Mouse (Mus musculus) CH12.LX (cell line): Measurements from ENCODE around the gene Fbxl3. TPM values are rescaled to one million over a fixed set of nuclear protein-coding genes. Genes with fewer than 3 reads are reported as not detected.

Experiments
- DNase-seq: peaks from one replicate; pipeline ENCODE4 v3.0.0-alpha.2; 2013; ENCODE audit errors: extremely low read depth
- H3K27ac ChIP-seq: 2 replicates; pipeline ENCODE4 v1.5.1; 2012; ENCODE audit warnings: low read depth, mild to moderate bottlenecking, control low read depth, moderate library complexity; ENCODE audit not compliant: insufficient read depth
- H3K27me3 ChIP-seq: replicated peaks from 2 replicates; pipeline ENCODE3; 2012; ENCODE audit warnings: inconsistent platforms
- H3K36me3 ChIP-seq, 2 experiments: replicated peaks in 1 of 2; 2 replicates each; pipeline versions ENCODE3 to v1.6.1; 2012; ENCODE audit warnings: inconsistent platforms in 1 of 2, low read length in 1 of 2, mild to moderate bottlenecking in 1 of 2, mixed read lengths in 1 of 2, moderate library complexity in 1 of 2; ENCODE audit not compliant: control insufficient read depth in 1 of 2, insufficient read depth in 1 of 2
- H3K4me1 ChIP-seq, 2 experiments: 2 replicates each; pipeline ENCODE4 v1.6.1; 2012; ENCODE audit warnings: inconsistent platforms in 1 of 2, moderate library complexity in 1 of 2; ENCODE audit not compliant: insufficient read depth in 2 of 2, control insufficient read depth in 1 of 2
- H3K4me2 ChIP-seq: 2 replicates; pipeline ENCODE4 v1.6.1; 2012; ENCODE audit warnings: low read depth, mild to moderate bottlenecking, control low read depth; ENCODE audit not compliant: poor library complexity, insufficient read depth, severe bottlenecking
- H3K4me3 ChIP-seq, 3 experiments: fragments of 150-350 bp in 1 of 3; sonication (generic) in 1 of 3; replicated peaks in 1 of 3; 2 replicates each; pipeline versions ENCODE3 to v1.5.1; 2011 to 2012; ENCODE audit warnings: low read depth in 2 of 3, low read length in 2 of 3, mild to moderate bottlenecking in 2 of 3, moderate library complexity in 2 of 3, control low read depth in 1 of 3, improper control_type of control experiment in 1 of 3, inconsistent platforms in 1 of 3, mixed read lengths in 1 of 3; ENCODE audit not compliant: poor library complexity in 1 of 3
- H3K79me2 ChIP-seq: replicated peaks from 2 replicates; pipeline ENCODE4 v1.6.1; 2012; ENCODE audit warnings: mild to moderate bottlenecking, moderate library complexity; ENCODE audit not compliant: control insufficient read depth, poor library complexity, insufficient read depth, severe bottlenecking; ENCODE audit errors: extremely low read depth
- H3K9ac ChIP-seq: 2 replicates; pipeline ENCODE4 v1.6.1; 2012; ENCODE audit warnings: low read depth, mild to moderate bottlenecking, control low read depth, moderate library complexity; ENCODE audit not compliant: insufficient read depth
- H3K9me3 ChIP-seq: replicated peaks from 2 replicates; pipeline ENCODE3; 2012; ENCODE audit warnings: low read length, inconsistent platforms, mixed read lengths
- BHLHE40 ChIP-seq: IDR thresholded peaks from 2 replicates; pipeline ENCODE4 v1.6.1; 2011; ENCODE audit warnings: mild to moderate bottlenecking, low read depth, low read length, improper control_type of control experiment
- CHD1 ChIP-seq: IDR thresholded peaks from 2 replicates; pipeline ENCODE4 v1.6.1; 2012; ENCODE audit warnings: low read depth, low read length, improper control_type of control experiment, inconsistent platforms
- EP300 ChIP-seq: IDR thresholded peaks from 2 replicates; pipeline ENCODE4 v1.6.1; 2011; ENCODE audit warnings: low read length, improper control_type of control experiment
- ETS1 ChIP-seq: conservative IDR thresholded peaks from 2 replicates; pipeline ENCODE4 v1.6.1; 2012; ENCODE audit warnings: low read depth, mild to moderate bottlenecking, inconsistent platforms, low read length, improper control_type of control experiment, moderate library complexity
- GABPA ChIP-seq: IDR thresholded peaks from 2 replicates; pipeline ENCODE4 v1.6.1; 2012; ENCODE audit warnings: low read depth, low read length, improper control_type of control experiment, inconsistent platforms; ENCODE audit not compliant: insufficient replicate concordance
- HCFC1 ChIP-seq: IDR thresholded peaks from 2 replicates; pipeline ENCODE4 v1.6.1; 2012; ENCODE audit warnings: low read depth, mild to moderate bottlenecking, inconsistent platforms, low read length, improper control_type of control experiment
- IRF4 ChIP-seq: IDR thresholded peaks from 2 replicates; pipeline ENCODE4 v1.6.1; 2014; ENCODE audit warnings: low read depth, mild to moderate bottlenecking, inconsistent platforms, low read length, improper control_type of control experiment
- JUND ChIP-seq: conservative IDR thresholded peaks from 2 replicates; pipeline ENCODE4 v1.6.1; 2011; ENCODE audit warnings: low read depth, low read length, improper control_type of control experiment
- MAFK ChIP-seq: IDR thresholded peaks from 2 replicates; pipeline ENCODE4 v1.6.1; 2011; ENCODE audit warnings: low read length, improper control_type of control experiment; ENCODE audit not compliant: insufficient replicate concordance
- MEF2A ChIP-seq: IDR thresholded peaks from 2 replicates; pipeline ENCODE4 v1.6.1; 2014; ENCODE audit warnings: low read depth, mild to moderate bottlenecking, inconsistent platforms, low read length, improper control_type of control experiment, borderline replicate concordance
- MXI1 ChIP-seq: IDR thresholded peaks from 2 replicates; pipeline ENCODE4 v1.6.1; 2011; ENCODE audit warnings: mild to moderate bottlenecking, low read depth, low read length, improper control_type of control experiment
- MYC ChIP-seq: IDR thresholded peaks from 2 replicates; pipeline ENCODE4 v1.6.1; 2011; ENCODE audit warnings: low read depth, mild to moderate bottlenecking, improper control_type of control experiment, low read length
- NELFE ChIP-seq: IDR thresholded peaks from 2 replicates; pipeline ENCODE4 v1.6.1; 2011; ENCODE audit warnings: low read depth, low read length, improper control_type of control experiment
- NRF1 ChIP-seq: IDR thresholded peaks from 2 replicates; pipeline ENCODE4 v1.6.1; 2014; ENCODE audit warnings: low read depth, mild to moderate bottlenecking, inconsistent platforms, low read length, improper control_type of control experiment, moderate library complexity
- PAX5 ChIP-seq: IDR thresholded peaks from 2 replicates; pipeline ENCODE4 v1.6.1; 2012; ENCODE audit warnings: low read length, inconsistent platforms, mixed read lengths
- POLR2A ChIP-seq: IDR thresholded peaks from 2 replicates; pipeline ENCODE4 v1.6.1; 2011; ENCODE audit warnings: low read depth, mild to moderate bottlenecking, improper control_type of control experiment, low read length
- POLR2AphosphoS2 ChIP-seq: IDR thresholded peaks from 2 replicates; pipeline ENCODE4 v1.6.1; 2011; ENCODE audit warnings: low read depth, low read length, improper control_type of control experiment
- RCOR1 ChIP-seq: conservative IDR thresholded peaks from 2 replicates; pipeline ENCODE4 v1.6.1; 2012; ENCODE audit warnings: low read depth, mild to moderate bottlenecking, inconsistent platforms, low read length, improper control_type of control experiment
- SIN3A ChIP-seq: IDR thresholded peaks from 2 replicates; pipeline ENCODE4 v1.6.1; 2012; ENCODE audit warnings: low read length, improper control_type of control experiment, inconsistent platforms
- TBP ChIP-seq: conservative IDR thresholded peaks from 2 replicates; pipeline ENCODE4 v1.6.1; 2011; ENCODE audit warnings: low read depth, low read length, improper control_type of control experiment
- TCF12 ChIP-seq: IDR thresholded peaks from 2 replicates; pipeline ENCODE4 v1.6.1; 2014; ENCODE audit warnings: low read depth, mild to moderate bottlenecking, inconsistent platforms, low read length, improper control_type of control experiment
- USF1 ChIP-seq: IDR thresholded peaks from 2 replicates; pipeline ENCODE4 v1.6.1; 2014; ENCODE audit warnings: low read depth, mild to moderate bottlenecking, inconsistent platforms, low read length, improper control_type of control experiment
- ZC3H11A ChIP-seq: IDR thresholded peaks from 2 replicates; pipeline ENCODE4 v1.6.1; 2012; ENCODE audit warnings: low read depth, mild to moderate bottlenecking, inconsistent platforms, low read length, improper control_type of control experiment
- ZKSCAN1 ChIP-seq: IDR thresholded peaks from 2 replicates; pipeline ENCODE4 v1.6.1; 2012; ENCODE audit warnings: low read depth, inconsistent platforms, low read length, improper control_type of control experiment, borderline replicate concordance
- ZMIZ1 ChIP-seq: IDR thresholded peaks from 2 replicates; pipeline ENCODE4 v1.6.1; 2012; ENCODE audit warnings: low read depth, mild to moderate bottlenecking, inconsistent platforms, low read length, improper control_type of control experiment
- ZNF384 ChIP-seq: IDR thresholded peaks from 2 replicates; pipeline ENCODE4 v1.6.1; 2012; ENCODE audit warnings: low read depth, low read length, improper control_type of control experiment, inconsistent platforms
- dilution Hi-C: fragments of 300-500 bp; cut with MboI; formaldehyde crosslinking; loops from 2 replicates; pipeline ENCODE4 v1.14.3; 2020; ENCODE audit warnings: low sequenced_read_pairs; ENCODE audit not compliant: extremely low pct_unique_long_range_greater_than_20kb, extremely low pct_ligation_motif_present
- in situ Hi-C: fragments of 300-500 bp; cut with MboI; formaldehyde crosslinking; loops from 3 replicates; pipeline ENCODE4 v1.14.3; 2019; ENCODE audit warnings: low sequenced_read_pairs, low pct_ligation_motif_present, low pct_unique_long_range_greater_than_20kb, mixed read lengths
- polyA plus RNA-seq: library from polyadenylated mRNA; unstranded; fragments of >175 nt; gene quantifications from 2 replicates; pipeline ENCODE4 v1.2.1, GENCODE M21; 2012; ENCODE audit warnings: low read depth; ENCODE audit not compliant: insufficient read length
- total RNA-seq, 2 experiments: library from RNA; depleted of rRNA; stranded (reverse); fragments of 300-350 nt in 1 of 2; fragments of >200 nt in 1 of 2; gene quantifications; 2 replicates each; pipeline ENCODE4 v1.2.3; 2012 to 2014

Fbxl3 gene
- total and polyA plus RNA-seq, 3 experiments, result 22.6 to 43.3 (median 37.5) TPM

- no peak for DNase-seq
- dilution Hi-C loops, result no loop called here
- Histone ChIP-seq H3K27ac (no peak overlapping the region), H3K4me2 (no peak overlapping the region), H3K36me3 (peaks cover 53 to 83% of the 10 kb centered on the region in 2 experiments), H3K9ac (no peak overlapping the region), H3K27me3 (no peaks in the 10 kb centered on the region), H3K79me2 (peaks cover 16% of the 10 kb centered on the region), H3K4me1 (peaks cover 0 to 12% of the 10 kb centered on the region in 2 experiments; a peak in 2 of 4 replicates), H3K4me3 (no peak overlapping the region), H3K9me3 (no peaks in the 10 kb centered on the region)
- in situ Hi-C loops, result no loop called here
- TF ChIP-seq MXI1 (no peak), GABPA (no peak), MYC (no peak), HCFC1 (no peak), MEF2A (no peak), ZC3H11A (no peak), TCF12 (no peak), ZKSCAN1 (no peak), ZNF384 (no peak), NELFE (no peak), ETS1 (no peak), PAX5 (no peak), IRF4 (no peak), BHLHE40 (no peak)
These were observed 13.4 kb downstream of the Fbxl3 start for GRCm38 (mm10) chr14:103085840-103086533.

- dilution Hi-C loops (no loop called here), in situ Hi-C loops (no loop called here)
- no peak for TF ChIP-seq GABPA
- no peak for TF ChIP-seq MXI1
- no peak for TF ChIP-seq MYC
- no peak for TF ChIP-seq NRF1
- TF ChIP-seq MAFK, result no peak
- no peak for TF ChIP-seq RCOR1
- TF ChIP-seq HCFC1, result no peak
- TF ChIP-seq EP300, result no peak
- TF ChIP-seq TBP, result no peak
- no peak for TF ChIP-seq POLR2A
- TF ChIP-seq JUND, result no peak
- no peak for TF ChIP-seq ZMIZ1
- TF ChIP-seq CHD1, result no peak
- TF ChIP-seq ETS1, result no peak
- TF ChIP-seq POLR2AphosphoS2, result no peak
- TF ChIP-seq SIN3A, result no peak
- no peak for TF ChIP-seq USF1
- TF ChIP-seq IRF4, result no peak
- no peak for TF ChIP-seq TCF12
- TF ChIP-seq PAX5, result no peak
- Histone ChIP-seq H3K36me3 (peaks cover 42 to 79% of the 10 kb centered on the region in 2 experiments), H3K9ac (no peak overlapping the region), H3K4me3 (no peak overlapping the region), H3K27ac (no peak overlapping the region), H3K9me3 (no peaks in the 10 kb centered on the region), H3K4me2 (no peak overlapping the region), H3K79me2 (no peaks in the 10 kb centered on the region), H3K4me1 (peaks cover 0 to 6% of the 10 kb centered on the region in 2 experiments; a peak in 1 of 4 replicates), H3K27me3 (no peaks in the 10 kb centered on the region)
- no peak for DNase-seq
These were observed 20.0 kb downstream of the Fbxl3 start for GRCm38 (mm10) chr14:103079209-103079977.
